Mouse (Mus musculus) lung, embryonic 14.5 days (tissue): ENCODE data around the gene Nrp1. TPM values are rescaled to one million over a fixed set of nuclear protein-coding genes. Genes with fewer than 3 reads are reported as not detected.

Source experiments
- ATAC-seq: fragments of 200-750 bp; cut with Nextera tagmentation; 2 replicates; pipeline ENCODE4 v1.8.0; 2017; ENCODE audit warnings: mild to moderate bottlenecking, moderate TSS enrichment, moderate library complexity; ENCODE audit not compliant: insufficient read depth
- DNase-seq: peaks from one replicate; pipeline ENCODE4 v3.0.0-alpha.2; 2015
- H3K27ac ChIP-seq: fragments of 300-500 bp; sonication (generic); 2 replicates; pipeline ENCODE4 v1.5.1; 2014; ENCODE audit warnings: low read depth, mild to moderate bottlenecking, moderate library complexity
- H3K27me3 ChIP-seq: fragments of 300-500 bp; sonication (generic); 2 replicates; pipeline ENCODE4 v1.6.1; 2014; ENCODE audit warnings: low read length, control low read depth; ENCODE audit not compliant: insufficient read depth
- H3K36me3 ChIP-seq: fragments of 300-500 bp; sonication (generic); 2 replicates; pipeline ENCODE4 v1.6.1; 2014; ENCODE audit warnings: control low read depth; ENCODE audit not compliant: insufficient read depth
- H3K4me1 ChIP-seq: fragments of 300-500 bp; sonication (generic); 2 replicates; pipeline ENCODE4 v1.6.1; 2014; ENCODE audit warnings: antibody characterized with exemption, control low read depth; ENCODE audit not compliant: insufficient read depth
- H3K4me2 ChIP-seq: fragments of 300-500 bp; sonication (generic); 2 replicates; pipeline ENCODE4 v1.6.1; 2014; ENCODE audit warnings: mild to moderate bottlenecking
- H3K4me3 ChIP-seq: fragments of 300-500 bp; sonication (generic); 2 replicates; pipeline ENCODE4 v1.5.1; 2014; ENCODE audit warnings: low read depth, low read length
- H3K9ac ChIP-seq: fragments of 300-500 bp; sonication (generic); 2 replicates; pipeline ENCODE4 v1.6.1; 2014
- H3K9me3 ChIP-seq: fragments of 300-500 bp; sonication (generic); 2 replicates; pipeline ENCODE4 v1.6.1; 2016; ENCODE audit warnings: low read depth, low read length, control low read depth
- CTCF ChIP-seq: IDR thresholded peaks from 2 replicates; pipeline ENCODE4 v1.5.1; 2016; ENCODE audit warnings: antibody characterized with exemption, low read depth
- WGBS: fragments of 180-500 bp; shearing (Covaris S2); extraction: QIAGEN DNeasy Blood & Tissue Kit; methylation state at CpG from one replicate; pipeline ENCODE4 v1.1.7; 2014; 5-methylcytosine and 5-hydroxymethylcytosine counted together
- polyA plus RNA-seq: library from polyadenylated mRNA; unstranded; fragments of >200 nt; fragmentation: Nextera tagmentation; extraction: Ambion mirVana; gene quantifications from 2 replicates; pipeline ENCODE4 v1.2.1, GENCODE M21; 2014

Gene Nrp1
- polyA plus RNA-seq, 1 experiment from 2014 or later = 94.3 TPM

DNA sequence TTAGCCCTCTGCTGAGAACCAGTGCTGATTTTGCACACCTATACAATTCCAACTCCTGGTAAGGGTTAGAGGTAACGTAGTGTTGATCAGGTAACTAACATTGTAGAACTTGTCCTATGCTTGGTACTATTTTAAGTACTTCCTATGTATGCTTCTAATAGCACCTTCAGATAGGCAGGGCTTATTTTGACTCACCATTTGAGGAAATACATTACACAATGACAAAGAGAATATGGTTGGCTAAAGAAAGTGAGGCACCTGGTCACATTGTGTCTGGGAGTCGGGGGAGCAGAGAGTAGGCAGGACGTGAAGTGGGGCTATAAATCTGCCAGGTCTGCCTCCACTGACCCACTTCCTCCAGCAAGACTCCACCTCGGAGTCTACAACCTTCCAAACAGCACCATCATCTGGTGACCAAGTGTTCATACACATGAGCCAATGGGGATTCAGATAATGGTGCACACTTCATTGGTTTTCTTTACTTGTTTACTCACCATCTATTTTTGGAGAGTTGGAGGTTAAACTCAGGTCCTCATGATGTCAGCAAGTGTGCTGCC is 159.2 kb downstream of the Nrp1 start:
- no peak overlapping the region for H3K4me2 ChIP-seq
- no peak overlapping the region for H3K4me3 ChIP-seq
- H3K9me3 ChIP-seq = no peaks in the 10 kb centered on the region
- H3K9ac ChIP-seq = no peak overlapping the region
- H3K27me3 ChIP-seq = no peaks in the 10 kb centered on the region
- ATAC-seq = no peak
- DNase-seq = no peak
- WGBS = 57% methylated on average over 4 of the region's 4 CpGs
- no peak for TF ChIP-seq CTCF
- H3K36me3 ChIP-seq = no peaks in the 10 kb centered on the region
- H3K4me1 ChIP-seq = no peaks in the 10 kb centered on the region
- no peak overlapping the region for H3K27ac ChIP-seq

GRCm38 (mm10) chr8:128519366-128519765 is 161.0 kb downstream of the Nrp1 start:
- no peaks in the 10 kb centered on the region for H3K36me3 ChIP-seq
- 73% methylated on average over 1 of the region's 1 CpGs for WGBS
- DNase-seq = no peak

DNA sequence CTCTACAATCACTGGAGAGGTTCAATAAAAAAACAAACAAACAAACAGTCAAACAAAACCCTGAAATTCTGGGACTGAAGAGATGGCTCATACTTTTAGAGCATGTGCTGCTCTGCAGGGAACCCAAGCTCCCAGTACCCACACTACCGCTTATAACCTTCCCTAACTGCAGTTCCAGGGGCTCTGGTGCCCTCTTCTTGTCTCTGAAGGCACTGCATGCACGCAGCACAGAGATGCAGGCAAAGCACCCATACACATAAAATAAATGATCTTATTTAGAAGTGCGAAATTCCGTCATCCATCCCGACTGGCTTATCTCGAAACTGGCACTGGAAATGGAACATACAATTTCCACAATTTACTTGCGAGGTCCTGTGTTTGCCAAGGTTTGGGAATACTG is 165.4 kb downstream of the Nrp1 start:
- no peak overlapping the region for H3K27ac ChIP-seq
- DNase-seq (peak; percentile 20), ATAC-seq (no peak)
- no peak overlapping the region for H3K4me2 ChIP-seq
- 51% methylated on average over 7 of the region's 7 CpGs for WGBS
- H3K9ac ChIP-seq = no peak overlapping the region
- H3K36me3 ChIP-seq = no peaks in the 10 kb centered on the region
- no peaks in the 10 kb centered on the region for H3K9me3 ChIP-seq
- no peaks in the 10 kb centered on the region for H3K4me1 ChIP-seq
- H3K4me3 ChIP-seq = no peak overlapping the region
- no peaks in the 10 kb centered on the region for H3K27me3 ChIP-seq
- peak; percentile 56 for TF ChIP-seq CTCF

More at GRCm38 (mm10) chr8:128519366-128519765, 161.0 kb downstream of the Nrp1 start:
- Histone ChIP-seq H3K9me3 (no peaks in the 10 kb centered on the region), H3K27me3 (no peaks in the 10 kb centered on the region), H3K4me3 (no peak overlapping the region), H3K4me1 (no peaks in the 10 kb centered on the region), H3K27ac (no peak overlapping the region), H3K9ac (no peak overlapping the region), H3K4me2 (no peak overlapping the region)
- ATAC-seq = no peak
- peak; percentile 56 for TF ChIP-seq CTCF

- no peaks in the 10 kb centered on the region for H3K4me1 ChIP-seq
- no peak overlapping the region for H3K9ac ChIP-seq
- no peak overlapping the region for H3K4me3 ChIP-seq
- DNase-seq (no peak), ATAC-seq (no peak)
- H3K27me3 ChIP-seq = no peaks in the 10 kb centered on the region
- no peaks in the 10 kb centered on the region for H3K36me3 ChIP-seq
- H3K27ac ChIP-seq = no peak overlapping the region
- no peaks in the 10 kb centered on the region for H3K9me3 ChIP-seq
- no peak for TF ChIP-seq CTCF
- 59% methylated on average over 1 of the region's 1 CpGs for WGBS
- no peak overlapping the region for H3K4me2 ChIP-seq
These were observed 167.5 kb downstream of the Nrp1 start for GRCm38 (mm10) chr8:128525912-128526311.

DNA sequence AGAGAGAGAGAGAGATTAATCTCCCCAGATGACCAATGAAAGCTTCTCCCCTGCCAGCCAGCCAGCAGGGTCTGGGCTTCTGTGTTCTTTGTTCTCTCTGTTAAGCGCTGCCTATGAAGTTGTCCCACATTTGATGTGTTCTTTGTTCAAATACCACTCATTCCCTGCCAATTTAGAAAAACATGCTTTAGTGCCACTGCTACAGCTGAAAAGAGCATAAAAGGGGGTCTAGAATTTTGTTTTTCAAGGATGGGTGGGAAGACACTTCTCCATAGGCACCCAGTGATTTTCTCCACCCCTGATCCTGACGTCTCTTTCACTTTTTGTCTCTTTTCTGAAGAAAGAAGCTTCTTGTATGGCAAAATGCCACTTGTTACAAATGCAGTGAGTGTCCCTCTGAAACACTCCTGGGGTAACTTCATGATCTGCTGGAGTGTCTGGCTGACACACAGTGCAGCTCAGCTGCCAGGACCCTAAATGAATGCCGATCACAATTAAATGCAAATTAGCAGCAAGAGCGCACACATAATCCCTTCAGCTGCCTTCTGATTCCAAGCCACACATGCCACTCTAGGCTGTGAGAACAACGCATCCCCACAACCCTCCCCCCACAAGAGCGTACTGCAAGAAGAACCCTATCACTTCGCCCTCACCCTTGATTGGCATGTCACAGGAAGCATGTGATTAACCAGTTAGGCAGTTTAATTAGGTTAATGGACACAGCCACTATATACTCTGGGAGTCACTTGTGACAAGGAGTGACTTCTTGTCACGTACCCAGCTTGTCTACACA is 170.4 kb downstream of the Nrp1 start:
- Histone ChIP-seq H3K9ac (no peak overlapping the region), H3K4me3 (no peak overlapping the region), H3K27me3 (no peaks in the 10 kb centered on the region), H3K27ac (no peak overlapping the region), H3K9me3 (no peaks in the 10 kb centered on the region), H3K4me1 (no peaks in the 10 kb centered on the region), H3K4me2 (no peak overlapping the region), H3K36me3 (no peaks in the 10 kb centered on the region)
- no peak for ATAC-seq
- DNase-seq = no peak
- 55% methylated on average over 8 of the region's 8 CpGs for WGBS
- no peak for TF ChIP-seq CTCF

DNA sequence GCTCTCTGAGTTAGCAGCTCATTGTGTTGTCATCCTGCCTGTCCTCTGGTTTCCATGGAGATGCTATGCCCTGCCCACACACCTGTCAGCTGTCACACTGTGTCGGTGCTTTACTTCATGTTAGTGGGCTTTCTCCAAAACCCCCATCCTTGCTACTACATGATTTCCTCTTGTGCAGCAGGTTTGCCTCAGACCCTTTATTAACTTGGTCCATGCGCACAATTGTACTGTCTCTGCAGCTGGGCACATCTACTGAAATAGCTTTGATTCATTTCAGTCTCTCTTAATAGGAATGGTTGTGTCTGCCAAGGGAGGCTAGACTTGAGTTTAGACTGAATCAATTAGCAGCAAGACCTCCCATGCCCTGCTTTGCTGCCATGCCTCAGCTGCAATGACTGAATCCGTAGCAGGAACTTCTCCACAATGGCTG is 176.1 kb downstream of the Nrp1 start:
- ATAC-seq = no peak
- no peaks in the 10 kb centered on the region for H3K27me3 ChIP-seq

GRCm38 (mm10) chr8:128535685-128536084 is 177.3 kb downstream of the Nrp1 start:
- Histone ChIP-seq H3K4me1 (no peaks in the 10 kb centered on the region), H3K4me2 (no peak overlapping the region), H3K27me3 (no peaks in the 10 kb centered on the region), H3K36me3 (no peaks in the 10 kb centered on the region), H3K9ac (no peak overlapping the region), H3K27ac (no peak overlapping the region), H3K9me3 (no peaks in the 10 kb centered on the region), H3K4me3 (no peak overlapping the region)
- ATAC-seq (no peak), DNase-seq (no peak)
- TF ChIP-seq CTCF = no peak

More for the DNA sequence above, 176.1 kb downstream of the Nrp1 start:
- Histone ChIP-seq H3K9me3 (no peaks in the 10 kb centered on the region), H3K27ac (no peak overlapping the region), H3K4me3 (no peak overlapping the region), H3K4me2 (no peak overlapping the region), H3K36me3 (no peaks in the 10 kb centered on the region), H3K4me1 (no peaks in the 10 kb centered on the region), H3K9ac (no peak overlapping the region)
- DNase-seq = no peak
- no peak for TF ChIP-seq CTCF
- 59% methylated on average over 3 of the region's 3 CpGs for WGBS
